Mouse (Mus musculus) urinary bladder, postnatal 10 days (tissue): ENCODE data around the gene Ttc3.
"Not testable (repeated sequence)": the region's sequence is repeated elsewhere in the genome, so short reads cannot be mapped to it uniquely, and the experiment has no call there.

Experiments
- DNase-seq: peaks from one replicate; pipeline ENCODE4 v3.0.0; 2022; ENCODE audit warnings: low spot score

Gene Ttc3

DNA sequence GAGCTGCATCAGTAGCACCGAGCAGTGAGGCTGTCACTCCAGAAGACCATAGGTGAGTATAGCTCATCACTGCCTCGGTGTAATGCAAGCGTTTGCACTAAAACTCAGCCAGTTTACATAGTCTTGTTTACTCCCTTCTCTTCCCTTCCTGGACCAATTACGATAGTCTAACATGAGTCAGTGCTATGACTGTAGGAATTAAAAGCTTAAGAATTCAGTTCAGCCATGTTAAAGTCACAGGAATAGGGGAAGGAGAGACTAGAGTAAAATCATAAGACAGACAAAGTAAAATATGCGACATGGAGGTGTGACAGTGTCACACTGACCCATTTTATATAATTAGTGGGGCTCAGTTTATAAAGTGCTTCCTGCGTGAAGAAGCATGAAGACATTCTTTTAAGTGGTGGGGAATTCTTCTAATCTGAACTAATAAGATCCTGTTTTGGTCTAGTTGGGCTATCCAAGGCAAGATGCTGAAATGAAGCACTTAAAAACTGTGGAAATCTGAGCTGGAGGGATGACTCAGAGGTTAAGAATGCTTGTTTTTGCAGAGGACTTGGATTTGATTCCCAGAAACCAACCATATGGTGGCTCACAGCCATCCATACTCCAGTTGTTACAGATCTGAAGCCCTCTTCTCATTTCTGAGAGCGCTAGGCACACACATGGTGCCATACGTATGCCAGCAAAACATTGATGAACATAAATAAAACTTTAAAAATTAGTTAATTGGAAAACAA lies 65.2 kb downstream of the Ttc3 start:
- no peak for DNase-seq

DNA sequence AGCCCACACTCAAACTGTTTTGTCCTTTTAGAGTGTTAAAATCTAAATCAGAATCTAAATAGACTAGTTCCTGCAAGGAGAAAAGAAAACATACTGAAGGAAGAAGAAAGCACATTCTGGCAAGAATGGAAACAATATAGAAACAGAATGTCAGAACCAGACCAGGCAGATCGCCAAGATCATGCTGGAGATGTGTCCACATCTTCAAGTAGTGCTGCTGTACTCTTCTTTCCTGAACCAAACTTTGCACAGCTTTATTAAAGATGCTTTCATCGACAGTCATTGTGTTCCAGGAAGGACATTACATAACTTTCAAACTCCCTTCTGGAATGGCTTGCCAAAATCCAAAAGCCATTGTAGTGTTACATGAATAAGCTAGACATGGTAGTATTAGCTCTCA lies 66.4 kb downstream of the Ttc3 start:
- no peak for DNase-seq

DNA sequence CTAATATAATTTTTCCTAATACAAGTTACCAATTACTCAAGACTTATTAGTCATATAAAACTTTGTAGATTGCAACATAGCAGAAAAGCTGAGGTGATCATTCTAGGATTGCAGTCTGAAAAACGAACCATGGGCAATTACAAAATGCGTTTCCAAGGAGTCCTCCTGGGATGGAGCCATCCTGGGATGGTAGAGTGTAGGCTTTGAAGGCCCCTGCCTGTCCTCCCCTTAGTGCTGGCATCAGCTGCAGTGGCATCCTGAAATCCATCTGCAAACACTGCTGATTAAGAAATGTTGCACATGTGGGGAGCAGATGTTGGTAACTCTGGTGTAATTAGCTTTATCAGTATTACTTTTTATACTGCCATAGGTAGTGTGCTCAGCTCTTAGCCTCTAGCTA lies 70.9 kb downstream of the Ttc3 start:
- no peak for DNase-seq

DNA sequence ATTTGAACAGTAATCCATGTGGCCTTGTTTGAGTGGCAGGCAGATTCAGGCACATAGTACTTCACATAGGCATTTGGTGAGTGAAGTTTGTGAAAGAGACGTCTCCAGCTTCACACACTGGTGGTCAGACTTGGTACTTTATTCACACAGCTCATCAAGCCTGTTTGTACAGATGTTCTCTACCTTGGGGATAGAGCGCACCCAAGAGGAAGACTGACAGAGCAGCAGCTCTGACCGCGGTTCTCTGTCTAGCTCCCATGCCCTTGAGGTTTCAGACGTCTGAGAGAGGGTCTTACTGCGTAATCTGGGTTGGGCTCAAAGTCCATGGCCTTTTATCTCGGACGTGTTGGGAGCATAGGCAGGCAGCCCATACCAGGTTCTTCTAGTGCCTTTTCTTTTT lies 78.7 kb downstream of the Ttc3 start:
- no peak for DNase-seq

DNA sequence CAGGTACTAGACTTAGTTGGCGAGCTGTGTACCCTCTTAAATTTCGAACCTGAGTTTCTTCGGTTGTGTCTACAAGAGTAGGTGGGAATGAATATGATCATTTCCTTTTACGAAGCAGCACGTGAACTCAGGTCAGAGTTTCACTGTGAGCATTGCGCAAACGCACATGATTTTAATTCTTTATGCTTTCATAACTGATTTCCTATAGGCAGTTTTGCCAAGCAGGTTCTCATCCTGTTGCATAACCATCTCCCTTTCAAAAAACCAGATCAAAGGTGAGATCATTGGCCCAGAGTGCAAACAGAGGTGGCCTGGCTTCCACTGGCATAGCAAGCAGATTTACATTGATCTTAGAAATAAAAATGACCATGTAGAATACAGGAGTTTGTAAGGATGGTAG lies 79.2 kb downstream of the Ttc3 start:
- DNase-seq: no peak

DNA sequence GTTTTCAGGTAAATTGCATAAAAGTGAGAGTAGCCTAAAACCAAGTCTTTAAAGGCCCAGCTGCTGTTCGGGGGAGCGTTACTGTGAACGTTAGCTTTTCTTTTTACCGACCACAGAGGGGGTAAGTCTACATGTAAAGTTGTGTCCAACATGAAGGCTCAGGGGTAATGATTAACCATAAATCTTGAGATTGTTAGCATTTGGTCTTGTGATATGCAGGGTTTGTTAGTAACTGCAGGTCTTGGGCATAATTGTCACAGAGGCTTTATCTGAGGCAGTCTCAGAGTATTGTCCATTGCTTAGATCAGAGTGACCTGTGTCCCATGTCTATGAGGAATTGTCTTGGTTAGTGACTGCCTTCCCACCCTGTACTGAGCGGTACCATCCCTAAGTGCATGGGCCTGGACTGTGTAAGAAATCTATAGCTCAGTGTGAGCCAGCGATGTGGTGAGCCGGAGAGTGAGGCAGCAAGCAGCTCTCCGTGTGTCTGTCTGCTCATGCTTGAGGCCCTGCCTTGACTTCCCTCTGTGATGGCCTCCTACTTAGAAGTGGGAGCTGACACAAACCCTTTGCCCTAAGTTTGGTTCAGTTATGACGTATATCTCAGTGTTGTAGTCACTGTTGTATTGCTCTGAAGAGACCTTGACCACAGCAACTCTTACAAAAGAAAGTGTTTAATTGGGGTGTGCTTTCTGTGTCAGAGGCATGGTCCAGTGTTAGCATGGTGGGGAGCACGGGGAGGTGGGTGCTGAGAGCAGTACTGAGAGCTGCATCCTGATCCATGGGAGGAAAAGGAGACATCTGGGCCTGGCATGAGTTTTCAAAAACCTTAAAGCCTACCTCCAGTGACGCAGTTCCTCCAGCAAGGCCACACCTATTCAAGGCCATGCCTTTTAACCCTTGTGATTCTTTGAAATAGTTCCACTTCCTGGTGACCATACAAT lies 81.4 kb downstream of the Ttc3 start:
- no peak for DNase-seq

DNA sequence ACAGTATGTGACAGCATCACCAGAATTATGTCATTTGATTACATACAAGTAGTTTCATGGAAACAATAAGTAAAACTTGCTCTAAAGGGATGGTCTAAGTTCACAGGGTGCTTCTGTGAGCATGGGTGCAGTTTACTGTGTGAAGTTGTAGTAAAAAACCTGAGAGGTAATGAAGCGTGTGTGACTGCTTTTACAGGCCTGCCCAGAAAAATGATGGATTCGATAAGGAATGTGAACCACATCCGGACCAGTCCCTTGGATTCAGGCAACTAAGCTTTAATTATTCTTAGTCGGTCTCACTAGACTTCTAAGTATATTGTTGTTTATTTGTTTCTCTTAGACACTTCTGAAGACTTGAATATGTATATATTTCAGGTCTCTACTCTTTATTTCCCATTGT lies 82.3 kb downstream of the Ttc3 start:
- DNase-seq: no peak

DNA sequence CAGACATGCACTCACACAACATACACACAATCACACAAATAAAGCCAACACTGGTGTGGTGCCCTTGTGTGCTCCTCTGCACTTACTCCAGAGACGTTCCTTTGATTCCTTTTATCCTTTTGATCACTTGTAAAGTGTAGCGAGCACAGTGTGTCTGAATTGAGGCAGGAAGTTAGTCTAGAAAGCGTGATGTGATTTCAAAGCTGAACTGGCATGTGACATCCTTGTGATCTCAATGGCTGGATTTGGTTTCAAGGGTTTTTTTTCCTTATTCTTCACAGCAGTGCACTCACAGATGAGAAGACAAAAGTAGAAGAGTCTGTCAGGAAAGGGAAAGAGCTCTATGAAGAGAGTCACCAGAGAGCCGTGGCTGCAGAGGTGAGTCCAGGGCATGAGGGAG lies 83.7 kb downstream of the Ttc3 start:
- DNase-seq: no peak

DNA sequence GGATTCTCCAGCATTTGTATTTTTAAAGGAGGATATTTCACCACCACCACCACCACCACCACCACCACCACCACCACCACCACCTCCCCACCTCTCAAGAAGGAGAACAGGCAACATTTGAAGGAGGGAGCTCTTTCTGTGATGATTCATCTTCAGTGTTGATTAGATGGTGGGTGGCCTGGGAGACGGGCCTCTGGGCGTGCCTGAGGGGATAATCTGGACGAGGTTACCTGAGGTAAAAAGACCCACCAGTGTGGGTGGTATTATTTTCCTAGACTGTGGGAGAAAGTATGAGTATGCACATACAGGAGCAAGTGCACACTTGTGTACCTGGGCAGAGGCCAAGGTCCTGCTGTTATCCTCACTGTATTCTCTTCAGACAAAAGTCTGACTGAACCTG lies 93.6 kb downstream of the Ttc3 start:
- DNase-seq: no peak

DNA sequence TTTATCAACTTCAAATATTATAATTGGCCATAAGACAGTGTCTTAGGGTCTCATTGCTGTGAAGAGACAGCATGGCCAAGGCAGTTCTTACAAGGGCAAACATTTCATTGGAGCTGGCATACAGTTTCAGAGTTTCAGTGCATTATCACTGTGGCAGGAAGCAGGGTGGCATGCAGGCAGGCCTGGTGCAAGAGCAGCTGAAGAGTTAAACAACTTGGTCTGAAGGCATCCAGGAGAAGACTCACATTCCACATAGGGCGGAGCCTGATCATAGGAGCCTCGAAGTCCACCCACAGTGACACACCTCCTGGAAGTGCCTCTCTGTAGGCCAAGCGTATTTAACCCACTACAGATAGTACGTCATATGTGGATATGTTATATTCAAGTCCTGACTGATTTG lies 95.5 kb downstream of the Ttc3 start:
- DNase-seq: no peak

DNA sequence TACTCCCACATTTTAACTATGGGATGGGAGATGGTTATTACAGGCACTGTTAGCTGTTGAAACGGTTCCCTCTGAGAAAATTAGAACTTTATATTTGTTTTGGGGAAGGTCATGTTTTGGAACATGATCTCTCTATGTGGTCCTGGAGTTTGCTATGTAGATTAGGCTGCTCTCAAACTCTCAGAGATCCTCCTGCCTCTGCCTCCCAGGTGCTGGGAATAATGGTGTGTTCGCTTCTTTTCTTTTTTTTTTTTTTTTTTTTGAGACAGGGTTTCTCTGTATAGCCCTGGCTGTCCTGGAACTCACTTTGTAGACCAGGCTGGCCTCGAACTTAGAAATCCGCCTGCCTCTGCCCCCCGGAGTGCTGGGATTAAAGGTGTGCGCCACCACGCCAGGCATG lies 95.9 kb downstream of the Ttc3 start:
- DNase-seq: not testable (repeated sequence)

DNA sequence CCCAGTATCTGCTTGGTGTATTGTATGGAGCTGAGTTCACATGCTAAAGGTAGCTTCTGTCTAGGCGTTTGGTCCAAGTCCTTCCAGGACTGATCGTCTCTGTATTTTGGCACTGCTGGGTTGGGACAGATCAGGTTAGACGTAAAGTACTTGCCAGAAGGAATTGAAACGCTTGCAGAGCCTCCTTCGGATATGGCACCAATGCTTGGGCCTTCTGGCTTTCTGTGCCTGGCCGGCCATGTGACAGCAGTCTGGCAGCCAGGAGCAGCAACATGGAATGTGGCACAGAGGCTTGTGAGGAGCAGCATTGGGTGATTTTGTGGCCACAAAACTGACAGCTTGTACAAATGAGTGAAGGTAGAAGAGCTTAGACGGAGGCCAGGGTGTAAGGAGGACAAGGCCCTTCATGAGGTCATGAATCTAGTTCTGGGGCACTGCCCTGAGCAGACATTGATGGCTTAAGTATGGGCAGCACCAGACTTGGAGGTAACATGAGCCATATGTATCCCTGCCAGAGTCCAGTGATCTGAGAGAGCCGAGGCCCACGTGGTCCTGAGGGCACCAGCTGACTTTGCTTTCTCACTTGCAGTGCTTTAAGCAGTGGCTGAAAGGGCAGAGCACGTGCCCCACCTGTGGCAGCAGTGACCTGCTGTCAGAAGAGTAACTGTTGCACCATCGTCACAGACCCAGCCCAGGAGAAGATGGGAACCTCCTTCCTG lies 97.1 kb downstream of the Ttc3 start:
- DNase-seq: no peak

DNA sequence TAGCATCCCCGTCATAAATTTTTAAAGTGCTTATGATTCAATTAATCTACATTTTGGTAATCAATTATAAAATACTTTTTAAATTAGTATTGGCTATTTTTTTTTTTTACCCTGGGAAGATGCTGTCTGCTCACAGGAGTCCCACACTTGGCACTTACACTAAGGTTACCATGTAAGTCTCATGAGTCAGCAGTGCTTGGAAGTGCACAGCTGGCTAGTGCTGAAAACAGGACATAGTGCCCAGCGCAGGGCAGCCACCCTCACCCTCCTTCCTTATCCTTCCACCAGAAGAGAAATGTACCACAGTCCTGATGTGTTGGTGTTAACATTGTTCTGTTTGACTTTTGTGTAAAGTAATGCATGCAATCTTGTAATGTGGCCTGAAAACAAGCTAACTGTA lies 98.0 kb downstream of the Ttc3 start:
- DNase-seq: no peak

DNA sequence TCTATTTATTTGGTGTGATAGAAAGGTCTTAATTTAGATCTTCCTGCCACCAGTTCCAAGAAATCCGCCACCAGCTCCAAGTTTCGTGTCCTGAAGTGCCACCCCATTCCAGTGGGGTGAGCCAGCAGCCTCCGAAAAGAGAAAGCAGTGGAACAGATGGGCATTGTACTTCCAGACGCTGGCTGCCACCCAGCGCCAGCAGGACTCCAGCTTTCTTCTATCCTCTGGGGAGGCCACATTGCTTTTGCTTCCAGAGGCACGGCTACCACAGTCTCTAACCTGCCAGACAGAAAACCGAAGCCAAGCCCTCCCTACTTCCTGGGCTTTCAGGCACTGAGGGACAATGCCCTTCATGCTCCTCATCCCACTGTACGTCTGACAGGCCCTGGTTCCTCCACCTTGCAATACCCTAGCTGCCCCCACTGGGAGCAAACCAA lies 102.1 kb downstream of the Ttc3 start:
- no peak for DNase-seq

DNA sequence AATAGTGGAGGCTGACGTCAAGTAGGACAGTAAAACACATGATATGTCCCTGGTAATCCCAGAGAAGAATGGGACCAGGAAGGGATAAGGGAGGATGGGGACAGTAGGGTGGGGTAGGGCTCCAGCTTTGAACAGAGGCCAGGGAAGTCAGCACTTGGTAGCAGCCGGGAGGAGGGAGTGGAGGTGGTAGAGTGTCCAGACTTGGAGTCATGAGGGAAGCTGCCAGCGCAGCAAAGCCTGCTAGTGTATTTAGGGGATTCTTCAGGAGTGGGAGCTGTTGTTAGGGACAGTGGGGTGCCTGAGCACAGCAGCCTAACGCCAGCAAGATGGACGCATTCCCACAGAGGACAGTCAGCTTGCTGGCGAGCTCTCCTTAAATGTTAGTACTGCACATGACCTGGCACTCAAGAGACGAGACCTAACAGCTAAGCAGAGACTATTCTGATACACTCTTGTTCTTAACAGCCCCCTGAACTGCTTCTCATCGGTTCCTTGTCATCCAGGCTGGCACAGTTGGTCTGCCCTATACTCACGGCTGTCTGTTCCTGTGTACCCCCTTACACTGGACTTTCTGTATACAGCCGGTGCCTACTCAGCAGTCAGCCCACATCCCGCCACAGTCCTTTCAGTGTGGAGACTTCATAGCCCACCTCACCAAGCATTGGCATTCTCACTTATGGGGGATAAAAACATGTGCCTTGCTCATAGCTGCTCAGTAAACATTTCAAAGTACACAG lies 102.8 kb downstream of the Ttc3 start:
- DNase-seq: no peak

DNA sequence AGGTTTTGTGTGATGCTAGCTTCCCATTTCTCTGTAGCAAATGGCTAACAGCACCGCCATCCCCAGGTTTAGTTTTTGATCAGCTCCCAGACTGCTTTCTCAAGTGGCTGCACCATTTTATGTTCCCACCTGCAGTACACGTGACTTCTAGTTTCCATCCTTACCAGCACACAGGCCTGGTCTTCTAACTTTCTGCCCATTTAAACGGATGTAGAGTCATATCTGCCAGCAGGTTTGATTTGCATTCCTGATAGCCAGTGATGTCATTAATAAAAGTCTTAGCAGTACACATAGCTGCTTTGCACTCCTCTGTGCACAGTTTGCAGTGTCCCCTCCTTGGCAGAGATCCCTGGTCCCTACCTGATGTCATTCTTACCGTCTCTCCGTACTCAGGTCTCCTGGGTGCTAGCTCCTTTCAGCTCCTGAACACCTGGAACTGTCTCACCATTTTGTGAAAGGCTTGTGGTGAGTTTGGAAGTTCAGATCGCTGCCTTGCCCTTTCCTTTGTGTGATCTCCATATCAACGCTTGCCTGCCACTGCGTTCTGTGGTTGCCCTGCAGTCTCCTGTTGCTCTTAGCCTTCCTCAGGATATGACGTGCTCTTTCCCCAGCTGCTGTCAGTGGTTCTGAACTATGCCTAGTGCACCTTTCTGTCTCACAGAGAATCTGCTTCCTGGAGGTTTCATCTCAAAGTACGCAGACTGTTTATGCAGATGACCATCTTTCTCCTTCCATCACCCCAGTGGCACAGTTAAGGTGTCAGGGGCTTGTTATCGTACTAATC lies 114.5 kb downstream of the Ttc3 start:
- DNase-seq: no peak

DNA sequence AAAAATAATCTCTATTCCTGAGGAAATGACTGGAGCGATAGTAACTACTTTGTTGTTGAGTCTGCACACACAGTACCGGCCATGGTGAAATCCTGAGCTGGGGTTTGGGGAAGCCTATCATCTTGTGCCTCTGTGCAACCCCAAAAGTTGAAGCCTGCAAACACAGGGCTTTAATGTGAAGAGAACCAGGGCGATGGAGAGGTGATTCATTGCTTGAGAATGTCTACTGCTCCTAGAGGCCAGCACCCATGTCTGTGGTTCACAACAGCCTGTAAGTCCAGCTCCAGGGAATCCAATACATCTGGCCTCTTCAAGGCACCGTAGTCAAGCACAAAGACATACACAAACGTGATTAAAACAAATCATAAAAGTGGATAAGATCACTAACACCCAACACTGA lies 116.9 kb downstream of the Ttc3 start:
- no peak for DNase-seq

DNA sequence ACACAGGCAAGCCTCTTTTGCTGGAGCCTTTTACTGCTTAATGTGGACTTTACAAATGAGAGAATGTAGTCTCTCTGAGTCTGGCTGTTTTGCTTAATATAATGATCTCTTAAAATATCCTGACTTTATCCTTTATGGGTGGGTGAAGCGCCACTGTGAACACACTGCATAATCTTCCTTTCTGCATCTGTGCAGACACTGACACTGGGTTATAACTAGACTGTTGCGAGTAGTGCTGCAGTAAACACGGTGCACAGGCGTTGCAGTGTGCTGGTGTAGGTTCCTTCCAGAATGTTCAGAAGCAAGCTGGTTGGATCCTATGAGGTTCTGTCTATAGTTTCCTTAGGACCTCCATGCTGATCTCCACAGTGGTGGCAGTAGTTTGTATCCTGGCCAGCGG lies 118.9 kb downstream of the Ttc3 start:
- DNase-seq: no peak

DNA sequence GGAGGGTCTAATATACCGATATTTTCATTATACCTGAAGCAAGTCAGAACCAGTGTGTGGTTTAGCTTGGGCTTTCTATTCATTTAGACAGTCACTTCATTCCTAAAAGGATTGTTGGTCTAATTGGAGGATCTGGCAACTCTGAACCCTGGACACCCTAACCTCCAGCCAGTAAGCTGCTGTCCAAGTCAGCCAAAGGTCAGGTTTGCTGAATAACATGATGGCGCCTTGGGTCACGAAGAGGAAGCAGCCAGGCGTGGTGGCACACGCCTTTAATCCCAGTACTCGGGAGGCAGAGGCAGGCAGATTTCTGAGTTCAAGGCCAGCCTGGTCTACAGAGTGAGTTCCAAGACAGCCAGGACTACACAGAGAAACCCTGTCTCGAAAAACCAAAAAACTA lies 126.8 kb downstream of the Ttc3 start:
- not testable (repeated sequence) for DNase-seq

DNA sequence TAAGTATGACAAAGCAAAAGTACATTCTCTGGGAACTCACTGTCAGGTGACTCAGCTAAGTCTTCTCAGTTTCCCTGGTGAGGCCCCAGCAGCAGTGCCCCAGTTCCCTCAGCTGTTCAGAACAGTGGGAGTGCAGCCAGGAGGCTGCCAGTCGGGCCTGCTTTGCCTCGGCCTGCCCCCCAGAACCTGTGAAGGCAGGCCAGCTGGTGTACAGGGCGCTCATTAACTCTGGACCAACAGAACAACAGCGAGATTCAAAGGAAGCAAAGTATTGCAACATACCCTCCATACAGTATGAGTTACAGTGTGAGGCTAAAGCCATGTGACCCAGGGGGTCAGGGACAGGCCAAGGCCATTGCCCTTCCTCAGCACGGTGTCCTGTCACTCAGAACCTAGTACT lies 127.5 kb downstream of the Ttc3 start:
- no peak for DNase-seq

DNA sequence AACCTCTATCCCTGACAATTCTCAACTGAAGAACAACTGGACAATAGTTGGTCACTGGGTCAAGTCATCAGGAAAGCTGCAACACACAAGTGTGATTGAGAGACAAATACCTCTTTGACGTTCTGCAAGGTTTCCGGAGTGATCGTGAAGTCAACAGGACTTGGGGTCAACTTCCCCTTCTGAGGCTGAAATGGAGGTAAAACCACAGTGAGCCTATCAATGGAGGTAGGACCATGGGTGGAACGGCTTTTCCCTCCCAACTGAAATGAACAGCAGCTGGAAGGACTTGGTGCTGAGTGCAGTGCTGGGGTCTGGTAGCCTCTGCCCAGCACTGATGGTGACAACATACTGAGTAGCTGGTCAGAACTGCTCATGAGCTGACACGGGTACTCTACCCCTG lies 133.8 kb downstream of the Ttc3 start:
- DNase-seq: no peak
